Mouse (Mus musculus) stomach, postnatal 0 days (tissue): ENCODE measurements around the gene Prss37.

Source experiments
- CTCF ChIP-seq: IDR thresholded peaks from 2 replicates; pipeline ENCODE4 v1.5.1; 2016; ENCODE audit warnings: antibody characterized with exemption, low read depth, mild to moderate bottlenecking, moderate library complexity
- EP300 ChIP-seq: optimal IDR thresholded peaks from 2 replicates; pipeline ENCODE3; 2016; ENCODE audit warnings: antibody characterized with exemption

GRCm38 (mm10) chr6:40544690-40545089 lies 25.4 kb upstream of the Prss37 start:
- TF ChIP-seq CTCF (no peak), EP300 (no peak)
